ENCODE assay signal across 31 mouse cellular contexts in genomic region chr2:9965608-9966007, GRCm38 (mm10).
DNase-seq lines count a peak whose midpoint lies in the region; ATAC-seq and TF ChIP-seq lines count a peak whose summit lies in the region.
"Had no signal": no experiment of that assay in that cellular context is flagged by ENCODE, and none has a peak within 500 bp of the region (broad histone marks: within the 10 kb centered on the region; RNA-seq: fewer than 3 reads in every experiment).

No protein-coding gene starts in this region.

- H3K27ac ChIP-seq in cerebellum, adult 2 months (ENCODE audit: insufficient read depth, low read length), result no peak overlapping the region
- H3K27ac ChIP-seq in midbrain, embryonic 14.5 days (replicated peaks; ENCODE audit: low read depth, low read length), result no peak overlapping the region
- H3K27ac ChIP-seq: embryonic facial prominence, embryonic 10.5 days; embryonic facial prominence, embryonic 15.5 days; forebrain, embryonic 13.5 days; hindbrain, embryonic 14.5 days; limb, embryonic 12.5 days; liver, embryonic 15.5 days; lung, embryonic 15.5 days; midbrain, embryonic 13.5 days; neural tube, embryonic 15.5 days; stomach, embryonic 15.5 days had no signal

- no peak for TF ChIP-seq POLR2A in cerebellum, adult 2 months (IDR thresholded peaks at IDR 0.05; ENCODE audit: borderline replicate concordance, insufficient read depth, low read length)

- peak; percentile 32 to 49 for DNase-seq in B cell, adult 2 months
- DNase-seq in MEL-GATA-1-ER (ENCODE audit: extremely low read depth, low read depth), result peak; percentile 65
- DNase-seq in splenic B cell, adult 2 months (ENCODE audit: low read depth, low spot score), result peak; percentile 69
- no peak for DNase-seq in cerebellum, adult 2 months
- DNase-seq in spleen, postnatal 10 days (ENCODE audit: low spot score in 2 of 2), result no peak
- DNase-seq in midbrain, embryonic 14.5 days, result no peak
- DNase-seq: adrenal gland, adult 2 months; adrenal gland, postnatal 36 days; cerebellum, adult 9-11 months; gastrocnemius, postnatal 25 days; heart, adult 18-20 months; heart, postnatal 4 days; kidney, adult 11 months; kidney, postnatal 14 days; layer of hippocampus, adult 9-11 months; lung, postnatal 36 days; right cerebral cortex, postnatal 4 days had no signal

- no peaks in the 10 kb centered on the region for H3K27me3 ChIP-seq in splenic B cell, adult 2 months (ENCODE audit: control insufficient read depth, insufficient read depth, low read length, poor library complexity, severe bottlenecking)
- H3K27me3 ChIP-seq in cerebellum, adult 2 months (ENCODE audit: control insufficient read depth, insufficient read depth, low read length), result no peaks in the 10 kb centered on the region
- H3K27me3 ChIP-seq in midbrain, embryonic 14.5 days (ENCODE audit: control insufficient read depth, insufficient read depth, low read length), result no peaks in the 10 kb centered on the region
- H3K27me3 ChIP-seq: embryonic facial prominence, embryonic 15.5 days; forebrain, embryonic 13.5 days; limb, embryonic 12.5 days; liver, embryonic 15.5 days; lung, embryonic 15.5 days; midbrain, embryonic 13.5 days; neural tube, embryonic 15.5 days; stomach, embryonic 15.5 days had no signal

- peaks cover 8% of the 10 kb centered on the region for H3K4me1 ChIP-seq in cerebellum, adult 2 months (ENCODE audit: control insufficient read depth, insufficient read depth, low read length)
- H3K4me1 ChIP-seq in midbrain, embryonic 14.5 days (ENCODE audit: control insufficient read depth, insufficient read depth, low read length), result no peaks in the 10 kb centered on the region
- H3K4me1 ChIP-seq: stomach, embryonic 15.5 days had no signal

- H3K4me3 ChIP-seq in cerebellum, adult 2 months (replicated peaks; ENCODE audit: insufficient read depth, low read depth, low read length), result no peak overlapping the region
- no peak overlapping the region for H3K4me3 ChIP-seq in midbrain, embryonic 14.5 days (replicated peaks; ENCODE audit: low read depth, low read length)
- H3K4me3 ChIP-seq: embryonic facial prominence, embryonic 10.5 days; embryonic facial prominence, embryonic 15.5 days; forebrain, embryonic 13.5 days; limb, embryonic 12.5 days; liver, embryonic 15.5 days; lung, embryonic 15.5 days; midbrain, embryonic 13.5 days; neural tube, embryonic 15.5 days; stomach, embryonic 15.5 days had no signal

- H3K9me3 ChIP-seq in midbrain, embryonic 14.5 days (ENCODE audit: control insufficient read depth, low read length), result no peaks in the 10 kb centered on the region
- H3K9me3 ChIP-seq: embryonic facial prominence, embryonic 10.5 days; embryonic facial prominence, embryonic 15.5 days; forebrain, embryonic 13.5 days; limb, embryonic 12.5 days; liver, embryonic 15.5 days; lung, embryonic 15.5 days; midbrain, embryonic 13.5 days; neural tube, embryonic 15.5 days; stomach, embryonic 15.5 days had no signal

- TF ChIP-seq CTCF in cerebellum, adult 2 months (IDR thresholded peaks at IDR 0.05; ENCODE audit: borderline replicate concordance, insufficient read depth, low read depth, low read length), result no peak

- WGBS in cerebellum, adult 2 months, result 88% methylated on average over 1 of the region's 1 CpGs
- 82% methylated on average over 1 of the region's 1 CpGs for WGBS in midbrain, embryonic 14.5 days

- H3K36me3 ChIP-seq in splenic B cell, adult 2 months (ENCODE audit: control insufficient read depth, insufficient read depth, low read length, poor library complexity, severe bottlenecking), result no peaks in the 10 kb centered on the region
- no peaks in the 10 kb centered on the region for H3K36me3 ChIP-seq in midbrain, embryonic 14.5 days (ENCODE audit: control insufficient read depth, insufficient read depth, low read length)
- H3K36me3 ChIP-seq: embryonic facial prominence, embryonic 10.5 days; embryonic facial prominence, embryonic 15.5 days; limb, embryonic 12.5 days; liver, embryonic 15.5 days; lung, embryonic 15.5 days; midbrain, embryonic 13.5 days; neural tube, embryonic 15.5 days; stomach, embryonic 15.5 days had no signal

- no peak overlapping the region for H3K4me2 ChIP-seq in midbrain, embryonic 14.5 days (ENCODE audit: low read length)
- H3K4me2 ChIP-seq: embryonic facial prominence, embryonic 15.5 days; forebrain, embryonic 13.5 days; heart, embryonic 11.5 days; hindbrain, embryonic 14.5 days; limb, embryonic 12.5 days; liver, embryonic 15.5 days; lung, embryonic 15.5 days; midbrain, embryonic 13.5 days; neural tube, embryonic 15.5 days; stomach, embryonic 15.5 days had no signal

- no peak overlapping the region for H3K9ac ChIP-seq in midbrain, embryonic 14.5 days (replicated peaks; ENCODE audit: low read length)
- H3K9ac ChIP-seq: embryonic facial prominence, embryonic 15.5 days; forebrain, embryonic 13.5 days; hindbrain, embryonic 14.5 days; limb, embryonic 12.5 days; liver, embryonic 15.5 days; lung, embryonic 15.5 days; midbrain, embryonic 13.5 days; neural tube, embryonic 15.5 days; stomach, embryonic 15.5 days had no signal

- ATAC-seq in hematopoietic stem cell, adult 5-6 weeks (replicated peaks in 1 of 2; ENCODE audit: insufficient read depth in 1 of 2, low FRiP score in 2 of 2, low TSS enrichment in 1 of 2, low read depth in 1 of 2, poor library complexity in 2 of 2, severe bottlenecking in 2 of 2), result peak; percentile 90 to 91
- ATAC-seq in midbrain, embryonic 14.5 days (ENCODE audit: low FRiP score, low TSS enrichment), result no peak
- ATAC-seq: activated CD4-positive, CD25-positive, alpha-beta regulatory T cell, adult 4 months; forebrain, embryonic 13.5 days; inflammation-experienced regulatory T-cells, adult 6 months; midbrain, embryonic 13.5 days had no signal

Comparison
In these comparisons a context has a peak if more than half of its experiments do, and no peak if none do; other contexts are left out.
1. DNase-seq: peak in B cell, adult 2 months (2 of 2), MEL-GATA-1-ER (single experiment) and splenic B cell, adult 2 months (single experiment); none in cerebellum, adult 2 months (0 of 2), spleen, postnatal 10 days (0 of 2) and midbrain, embryonic 14.5 days (single experiment).